Mouse (Mus musculus) cerebellum, adult 2 months (tissue): Measurements from ENCODE around the gene Cldn5. TPM values are rescaled to one million over a fixed set of nuclear protein-coding genes. Genes with fewer than 3 reads are reported as not detected.

ENCODE experiments used
- DNase-seq, 2 experiments: peaks; one replicate each; pipeline ENCODE4 v3.0.0; 2021
- H3K27ac ChIP-seq: fragments of 200-500 bp; 2 replicates; pipeline ENCODE4 v1.5.1; 2012; ENCODE audit warnings: low read length, control low read depth, inconsistent platforms; ENCODE audit not compliant: insufficient read depth
- H3K27me3 ChIP-seq: fragments of 200-500 bp; 2 replicates; pipeline ENCODE4 v1.6.1; 2012; ENCODE audit warnings: inconsistent platforms, mild to moderate bottlenecking, low read length, moderate library complexity; ENCODE audit not compliant: control insufficient read depth, insufficient read depth
- H3K4me1 ChIP-seq: fragments of 200-500 bp; 2 replicates; pipeline ENCODE4 v1.6.1; 2011; ENCODE audit warnings: low read length; ENCODE audit not compliant: control insufficient read depth, insufficient read depth
- H3K4me3 ChIP-seq: fragments of 200-500 bp; replicated peaks from 2 replicates; pipeline ENCODE3; 2011; ENCODE audit warnings: mild to moderate bottlenecking, low read depth, low read length, control low read depth; ENCODE audit not compliant: insufficient read depth
- CTCF ChIP-seq: fragments of 200-500 bp; IDR thresholded peaks from 2 replicates; pipeline ENCODE4 v1.5.1; 2011; ENCODE audit warnings: low read depth, mild to moderate bottlenecking, control low read depth, low read length, moderate library complexity, borderline replicate concordance; ENCODE audit not compliant: insufficient read depth
- POLR2A ChIP-seq: fragments of 200-500 bp; IDR thresholded peaks from 2 replicates; pipeline ENCODE4 v1.6.1; 2011; ENCODE audit warnings: low read length, control low read depth, borderline replicate concordance; ENCODE audit not compliant: insufficient read depth
- WGBS: fragments of 180-500 bp; shearing (Covaris S2); methylation state at CpG from one replicate; pipeline ENCODE4 v1.1.7; 2018; 5-methylcytosine and 5-hydroxymethylcytosine counted together
- polyA plus RNA-seq: library from polyadenylated mRNA; depleted of rRNA; stranded (reverse); fragments of >200 nt; gene quantifications from 2 replicates; pipeline ENCODE4 v1.2.3, GENCODE M21; 2012

Cldn5 gene
- polyA plus RNA-seq, 1 experiment: 71.8 TPM

DNA sequence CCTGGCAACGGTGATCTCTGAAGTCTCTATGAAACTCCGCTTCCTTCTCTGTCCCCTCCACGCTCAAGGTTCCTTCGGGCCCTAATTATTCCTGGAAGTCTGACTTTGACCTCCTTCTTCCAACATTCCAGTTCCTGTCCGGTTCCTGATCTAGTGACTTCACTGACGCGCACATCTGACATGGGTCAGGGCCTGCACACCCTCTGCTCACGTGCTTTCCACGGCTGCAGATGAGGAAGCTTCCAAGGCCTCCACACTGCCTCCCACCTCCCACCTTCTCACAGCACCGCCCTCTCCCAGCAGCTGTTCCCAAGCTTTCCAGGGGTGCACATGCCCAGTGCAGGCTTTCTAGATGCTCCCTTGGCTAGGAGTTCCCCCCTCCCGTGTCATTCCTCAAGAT is 25.5 kb upstream of the Cldn5 start:
- TF ChIP-seq POLR2A (no peak), CTCF (no peak)
- H3K4me1 ChIP-seq: no peaks in the 10 kb centered on the region
- no peak for DNase-seq
- no peak overlapping the region for H3K27ac ChIP-seq
- no peak overlapping the region for H3K4me3 ChIP-seq
- WGBS: 75% methylated on average over 11 of the region's 11 CpGs
- H3K27me3 ChIP-seq: no peaks in the 10 kb centered on the region

DNA sequence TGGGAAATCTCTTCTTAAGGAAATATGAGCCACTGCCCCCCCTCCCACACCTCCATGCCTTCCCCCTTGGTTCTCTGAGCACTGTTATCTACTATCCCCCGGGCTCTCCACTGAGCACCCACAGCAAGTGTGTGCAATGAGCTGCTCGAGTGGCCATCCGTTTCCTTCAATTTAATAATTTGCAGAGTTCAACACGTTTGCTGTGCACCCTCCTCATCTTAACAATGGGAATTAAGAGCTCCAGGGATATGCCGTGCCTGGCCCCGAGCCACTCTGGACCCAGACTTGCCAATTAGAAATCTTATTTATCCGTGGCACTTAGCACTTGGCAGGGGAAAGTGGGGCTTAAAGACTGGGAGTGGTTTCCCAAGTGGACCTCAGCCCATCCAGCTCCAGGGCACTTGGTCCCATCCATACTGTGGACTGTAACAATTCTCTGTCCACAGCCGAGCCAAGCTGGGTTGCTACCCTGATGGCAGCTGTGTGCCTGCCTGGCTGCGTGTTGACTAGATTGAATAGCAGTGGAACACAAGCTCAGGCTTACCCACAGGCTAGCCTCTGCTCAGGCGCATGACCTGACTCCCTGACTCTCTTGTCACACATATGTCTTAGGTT is 24.7 kb upstream of the Cldn5 start:
- Histone ChIP-seq H3K27ac (no peak overlapping the region), H3K4me1 (no peaks in the 10 kb centered on the region), H3K4me3 (no peak overlapping the region), H3K27me3 (no peaks in the 10 kb centered on the region)
- TF ChIP-seq POLR2A (no peak), CTCF (no peak)
- WGBS: 38% methylated on average over 10 of the region's 10 CpGs
- DNase-seq: no peak

DNA sequence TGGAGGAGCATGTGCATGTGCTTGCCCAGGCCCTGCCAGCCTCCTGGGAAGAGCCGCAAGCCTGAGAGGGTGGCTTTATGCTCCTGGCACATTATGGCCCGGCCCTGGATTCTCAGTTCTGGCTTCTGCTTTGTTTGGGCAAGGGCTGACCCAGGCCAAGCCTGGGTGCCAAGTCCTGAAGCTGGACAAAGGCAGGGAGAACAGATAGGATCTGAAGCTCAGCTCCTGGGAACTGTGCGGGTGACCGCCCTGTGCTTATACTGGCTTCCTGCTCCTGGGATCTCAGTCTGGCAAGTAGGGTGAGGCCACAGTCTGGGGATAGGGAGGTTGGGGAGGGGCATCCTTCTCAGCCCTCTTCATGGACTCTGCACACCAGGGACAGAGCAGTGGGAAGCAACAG is 14.9 kb upstream of the Cldn5 start:
- Histone ChIP-seq H3K4me1 (no peaks in the 10 kb centered on the region), H3K4me3 (no peak overlapping the region), H3K27me3 (no peaks in the 10 kb centered on the region), H3K27ac (no peak overlapping the region)
- 74% methylated on average over 4 of the region's 4 CpGs for WGBS
- no peak for TF ChIP-seq CTCF
- TF ChIP-seq POLR2A: no peak
- DNase-seq: no peak

DNA sequence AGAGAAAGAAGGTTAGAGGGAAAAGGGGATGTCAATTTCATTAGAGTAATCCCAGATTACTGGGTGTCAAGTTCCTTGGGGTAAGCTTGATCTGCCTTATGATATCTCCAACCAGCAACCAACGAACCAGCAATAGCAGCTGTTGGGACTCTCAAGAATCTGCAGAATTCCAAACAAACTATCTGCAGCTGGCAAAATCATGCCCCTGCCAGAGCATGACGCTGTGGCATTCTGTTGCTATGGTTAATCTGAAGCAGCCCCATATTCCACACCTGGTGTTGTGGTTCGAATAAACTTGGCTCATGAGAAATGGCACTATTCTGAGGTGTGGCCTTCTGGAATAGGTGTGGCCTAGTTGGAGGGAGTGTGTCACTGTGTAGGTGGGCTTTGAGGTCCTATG is 13.7 kb upstream of the Cldn5 start:
- DNase-seq: no peak
- H3K27me3 ChIP-seq: no peaks in the 10 kb centered on the region
- TF ChIP-seq POLR2A (no peak), CTCF (no peak)
- no peaks in the 10 kb centered on the region for H3K4me1 ChIP-seq
- H3K4me3 ChIP-seq: no peak overlapping the region
- WGBS: 53% methylated on average over 3 of the region's 3 CpGs
- H3K27ac ChIP-seq: no peak overlapping the region

DNA sequence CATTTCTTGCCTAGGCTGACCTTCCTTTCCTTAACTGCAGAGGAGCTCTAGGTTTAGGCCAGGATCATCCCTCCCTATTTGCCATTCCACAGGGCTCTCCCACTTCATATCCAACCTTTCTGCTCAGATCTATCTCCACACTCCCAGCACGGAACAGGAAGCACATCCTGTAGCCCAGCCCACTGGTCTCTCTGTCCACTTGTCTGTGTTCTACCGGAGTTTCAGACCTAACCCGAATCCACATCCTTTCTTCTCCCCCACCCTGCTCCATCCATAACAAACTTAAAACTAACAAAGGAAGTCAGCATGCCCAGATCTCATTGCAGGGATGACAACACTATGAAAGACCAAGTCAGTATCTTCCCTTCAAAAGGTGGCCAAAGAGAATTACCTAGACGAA is 10.3 kb upstream of the Cldn5 start:
- no peak for DNase-seq
- H3K4me3 ChIP-seq: no peak overlapping the region
- no peaks in the 10 kb centered on the region for H3K4me1 ChIP-seq
- H3K27ac ChIP-seq: no peak overlapping the region
- 80% methylated on average over 4 of the region's 4 CpGs for WGBS
- no peaks in the 10 kb centered on the region for H3K27me3 ChIP-seq
- TF ChIP-seq CTCF: no peak
- no peak for TF ChIP-seq POLR2A

DNA sequence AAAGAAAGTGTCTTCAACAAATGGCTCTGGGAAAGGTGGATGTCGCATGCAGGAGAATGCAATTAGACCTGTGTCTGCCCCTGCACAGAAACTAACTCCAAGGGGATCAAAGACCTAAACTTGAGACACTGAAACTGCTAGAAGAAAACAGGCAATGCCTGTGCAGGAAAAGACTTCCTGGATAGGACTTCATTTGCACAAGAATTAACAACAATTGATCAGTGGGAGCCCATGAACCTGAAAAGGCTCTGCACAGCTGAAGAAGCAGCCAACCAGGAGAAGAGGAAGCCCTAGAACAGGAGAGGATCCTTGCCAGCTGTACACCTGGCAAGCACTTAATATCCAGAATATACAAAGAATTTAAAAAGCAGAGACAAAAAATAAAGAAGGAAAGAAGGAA is 7.1 kb upstream of the Cldn5 start:
- TF ChIP-seq CTCF: no peak
- TF ChIP-seq POLR2A: no peak
- DNase-seq: no peak
- no peak overlapping the region for H3K4me3 ChIP-seq
- no peaks in the 10 kb centered on the region for H3K27me3 ChIP-seq
- H3K27ac ChIP-seq: no peak overlapping the region
- 62% methylated on average over 1 of the region's 1 CpGs for WGBS
- H3K4me1 ChIP-seq: no peaks in the 10 kb centered on the region

DNA sequence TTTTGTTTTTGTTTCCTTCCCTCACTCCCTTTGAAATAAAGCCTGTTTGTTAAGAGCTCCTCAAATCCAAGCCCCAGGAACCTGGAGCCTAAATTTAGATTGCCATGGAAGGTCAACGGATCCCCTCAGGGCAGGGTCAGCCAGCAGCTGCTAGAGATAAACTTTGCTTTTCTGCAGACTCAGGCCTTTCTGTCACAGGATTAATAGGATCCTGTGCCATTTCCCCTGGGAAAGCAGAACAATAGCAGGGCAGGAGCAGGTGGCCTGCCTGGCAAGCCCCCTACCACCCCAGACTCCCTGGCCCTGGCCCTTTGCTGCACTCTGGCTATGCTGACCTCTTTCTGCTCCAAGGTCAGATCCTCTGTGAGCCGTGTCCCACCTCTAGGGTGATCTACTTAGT is 2.7 kb upstream of the Cldn5 start:
- no peaks in the 10 kb centered on the region for H3K4me1 ChIP-seq
- no peak for DNase-seq
- no peaks in the 10 kb centered on the region for H3K27me3 ChIP-seq
- 33% methylated on average over 2 of the region's 2 CpGs for WGBS
- no peak for TF ChIP-seq POLR2A
- no peak for TF ChIP-seq CTCF
- no peak overlapping the region for H3K4me3 ChIP-seq
- no peak overlapping the region for H3K27ac ChIP-seq

DNA sequence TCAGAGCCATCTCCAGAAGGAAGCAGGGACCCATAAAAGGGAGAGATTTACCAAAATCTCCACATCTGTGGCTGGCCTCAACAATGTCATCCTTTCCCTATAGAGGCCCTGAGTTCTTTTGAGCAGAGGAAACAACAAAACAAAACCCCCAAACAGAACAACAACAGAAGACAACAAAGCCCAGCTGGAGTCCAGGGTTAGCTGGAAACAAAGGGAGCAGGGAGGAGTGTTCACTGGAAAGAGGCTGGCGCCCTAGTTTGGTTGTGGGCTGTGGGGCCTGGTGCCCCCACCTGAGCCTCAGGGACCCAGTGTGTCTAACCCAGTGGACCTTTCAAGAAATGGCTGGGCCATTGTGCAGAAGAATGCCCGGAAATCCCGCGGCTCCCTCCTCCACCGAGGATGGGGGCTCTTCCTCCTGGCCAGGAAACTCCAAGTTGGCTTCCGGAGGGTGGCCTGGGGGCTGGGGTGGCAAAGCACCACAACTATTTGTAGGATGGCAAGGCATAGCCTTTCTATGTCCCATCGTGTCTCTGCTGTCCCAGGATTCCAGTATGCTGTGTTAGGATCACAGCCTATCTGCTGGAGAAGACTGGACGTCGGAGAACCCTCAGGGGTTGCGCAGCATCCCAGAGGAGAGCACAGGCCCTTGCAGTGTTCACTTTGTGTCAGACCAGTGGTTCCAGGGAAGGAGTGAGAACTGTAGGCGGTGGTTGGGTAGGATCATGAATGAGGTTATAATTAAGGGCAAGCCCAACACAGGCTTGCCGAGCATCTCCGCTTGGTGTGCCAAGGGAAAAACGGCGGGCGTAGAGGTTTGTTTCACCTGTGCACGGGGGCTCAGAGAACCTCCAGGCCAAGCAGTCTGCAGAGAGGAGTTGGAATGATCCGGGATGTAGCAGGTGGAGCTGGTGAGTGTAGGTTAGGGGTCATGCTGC is 759 bp upstream of the Cldn5 start:
- DNase-seq: no peak
- no peak overlapping the region for H3K4me3 ChIP-seq
- H3K4me1 ChIP-seq: no peaks in the 10 kb centered on the region
- no peaks in the 10 kb centered on the region for H3K27me3 ChIP-seq
- 32% methylated on average over 18 of the region's 18 CpGs for WGBS
- H3K27ac ChIP-seq: no peak overlapping the region
- TF ChIP-seq POLR2A (no peak), CTCF (no peak)
